Mouse (Mus musculus) ES-Bruce4 (cell line): Measurements from ENCODE around the gene Kat6b.

Source experiments
- CTCF ChIP-seq: IDR thresholded peaks from one replicate; pipeline ENCODE4 v1.8.1; 2011; ENCODE audit warnings: low read depth, low read length
- EP300 ChIP-seq: IDR thresholded peaks from 2 replicates; pipeline ENCODE4 v1.6.1; 2011; ENCODE audit warnings: low read depth, low read length; ENCODE audit not compliant: insufficient read depth
- POLR2A ChIP-seq: IDR thresholded peaks from one replicate; pipeline ENCODE4 v1.8.1; 2011; ENCODE audit warnings: low read length; ENCODE audit not compliant: insufficient read depth

DNA sequence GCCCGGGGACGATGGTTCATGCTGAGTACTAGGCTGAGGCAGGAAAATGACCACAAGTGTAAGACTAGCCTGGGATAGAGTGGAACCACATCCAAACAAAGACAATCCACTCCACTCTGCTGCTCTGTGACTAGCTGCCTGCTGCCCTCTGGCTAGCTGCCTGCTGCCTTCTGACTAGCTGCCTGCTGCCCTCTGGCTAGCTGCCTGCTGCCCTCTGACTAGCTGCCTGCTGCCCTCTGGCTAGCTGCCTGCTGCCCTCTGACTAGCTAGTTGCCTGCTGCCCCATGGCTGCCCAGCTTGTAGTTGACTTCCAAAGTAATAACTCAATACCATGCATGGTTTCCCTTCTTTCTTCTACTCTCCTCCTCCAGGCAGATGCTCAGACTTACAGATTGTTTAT, 4.1 kb upstream of the Kat6b start:
- TF ChIP-seq CTCF (no peak), POLR2A (no peak), EP300 (no peak)
